Mouse (Mus musculus) neural tube, postnatal 0 days (tissue): ENCODE data around the gene 1700025C18Rik. TPM values are rescaled to one million over a fixed set of nuclear protein-coding genes. Genes with fewer than 3 reads are reported as not detected.

ENCODE experiments used
- polyA plus RNA-seq: library from polyadenylated mRNA; unstranded; fragments of >200 nt; fragmentation: Nextera tagmentation; extraction: Ambion mirVana; gene quantifications from 2 replicates; pipeline ENCODE4 v1.2.1, GENCODE M21; 2015

The 1700025C18Rik gene
- polyA plus RNA-seq, result not detected in 2 replicates

GRCm38 (mm10) chr2:165090650-165091049, at the start of gene 1700025C18Rik:
Gene 1700025C18Rik (minus strand): TSS chr2:165090750.

GRCm38 (mm10) chr2:165054888-165055852, 35.4 kb downstream of the 1700025C18Rik start, which contains the start of gene Cd40:
Gene Cd40 (plus strand): TSS chr2:165055627.

GRCm38 (mm10) chr2:165034131-165035057, 56.2 kb downstream of the 1700025C18Rik start, which contains the start of gene Ncoa5:
Gene Ncoa5 (minus strand): TSS chr2:165034867.

Other genes starting within 250 kb of the 1700025C18Rik start
- gene Pltp, start 233.0 kb downstream of the 1700025C18Rik start, polyA plus RNA-seq, result 134 and 140 TPM in 2 replicates
- gene Pcif1, start 211.4 kb downstream of the 1700025C18Rik start, polyA plus RNA-seq, result 84.1 and 87.1 TPM in 2 replicates
- gene Zfp335, start 179.0 kb downstream of the 1700025C18Rik start, polyA plus RNA-seq, result 8.1 and 10.7 TPM in 2 replicates
- 9.1 and 14.6 TPM in 2 replicates for gene Mmp9, start 150.0 kb downstream of the 1700025C18Rik start, polyA plus RNA-seq
- 100 and 111 TPM in 2 replicates for gene Slc12a5, start 129.9 kb downstream of the 1700025C18Rik start, polyA plus RNA-seq
- gene Ncoa5, start 55.9 kb downstream of the 1700025C18Rik start, polyA plus RNA-seq, result 39.8 and 51.0 TPM in 2 replicates
- gene Cd40, start 35.1 kb downstream of the 1700025C18Rik start, polyA plus RNA-seq, result 3.9 and 4.2 TPM in 2 replicates
- gene Cdh22, start 144.1 kb upstream of the 1700025C18Rik start, polyA plus RNA-seq, result 18.0 and 18.7 TPM in 2 replicates
- gene Slc35c2, start 197.1 kb upstream of the 1700025C18Rik start, polyA plus RNA-seq, result 61.4 and 65.8 TPM in 2 replicates
- 59.7 and 71.2 TPM in 2 replicates for gene Elmo2, start 235.7 kb upstream of the 1700025C18Rik start, polyA plus RNA-seq